Mouse (Mus musculus): Measurements from ENCODE around the gene Ephb1. TPM values are rescaled to one million over a fixed set of nuclear protein-coding genes. Genes with fewer than 3 reads are reported as not detected.

Gene Ephb1
- total and polyA plus RNA-seq, 3 experiments, result not detected

GRCm38 (mm10) chr9:102307656-102308055 is 46.8 kb downstream of the Ephb1 start:
- no peak overlapping the region for H3K4me3 ChIP-seq (replicated peaks in 1 of 3; ENCODE audit: low read depth in 2 of 3, low read length in 2 of 3, poor library complexity in 1 of 3)
- DNase-seq (ENCODE audit: extremely low read depth), result no peak
- in situ Hi-C loops (cut with MboI; ENCODE audit: low pct_ligation_motif_present, low pct_unique_long_range_greater_than_20kb, low sequenced_read_pairs) (no loop called here), dilution Hi-C loops (cut with MboI; ENCODE audit: extremely low pct_ligation_motif_present, extremely low pct_unique_long_range_greater_than_20kb, low sequenced_read_pairs) (no loop called here)
- no peaks in the 10 kb centered on the region for H3K36me3 ChIP-seq (replicated peaks in 1 of 2; ENCODE audit: control insufficient read depth in 1 of 2, insufficient read depth in 1 of 2, low read length in 1 of 2)
- H3K27me3 ChIP-seq (replicated peaks), result no peaks in the 10 kb centered on the region
- H3K9ac ChIP-seq (ENCODE audit: insufficient read depth, low read depth), result no peak overlapping the region
- no peak overlapping the region for H3K4me2 ChIP-seq (ENCODE audit: insufficient read depth, low read depth, poor library complexity, severe bottlenecking)
- no peak overlapping the region for H3K27ac ChIP-seq (ENCODE audit: insufficient read depth, low read depth)
- peaks cover 81% of the 10 kb centered on the region for H3K9me3 ChIP-seq (replicated peaks; ENCODE audit: low read length)
- no peaks in the 10 kb centered on the region for H3K4me1 ChIP-seq (ENCODE audit: control insufficient read depth in 1 of 2, insufficient read depth in 2 of 2)
- no peak for TF ChIP-seq JUND (conservative IDR thresholded peaks at IDR 0.05; ENCODE audit: low read depth, low read length)
- no peak for TF ChIP-seq MAX (IDR thresholded peaks at IDR 0.05; ENCODE audit: low read length)
- H3K79me2 ChIP-seq (replicated peaks; ENCODE audit: control insufficient read depth, extremely low read depth, insufficient read depth, poor library complexity, severe bottlenecking), result no peaks in the 10 kb centered on the region

- Histone ChIP-seq H3K36me3 (replicated peaks in 1 of 2; ENCODE audit: control insufficient read depth in 1 of 2, insufficient read depth in 1 of 2, low read length in 1 of 2) (no peaks in the 10 kb centered on the region), H3K27ac (ENCODE audit: insufficient read depth, low read depth) (no peak overlapping the region), H3K9ac (ENCODE audit: insufficient read depth, low read depth) (no peak overlapping the region), H3K4me2 (ENCODE audit: insufficient read depth, low read depth, poor library complexity, severe bottlenecking) (no peak overlapping the region), H3K4me3 (replicated peaks in 1 of 3; ENCODE audit: low read depth in 2 of 3, low read length in 2 of 3, poor library complexity in 1 of 3) (no peak overlapping the region), H3K79me2 (replicated peaks; ENCODE audit: control insufficient read depth, extremely low read depth, insufficient read depth, poor library complexity, severe bottlenecking) (no peaks in the 10 kb centered on the region), H3K4me1 (ENCODE audit: control insufficient read depth in 1 of 2, insufficient read depth in 2 of 2) (no peaks in the 10 kb centered on the region), H3K27me3 (replicated peaks) (no peaks in the 10 kb centered on the region), H3K9me3 (replicated peaks; ENCODE audit: low read length) (peaks cover 84% of the 10 kb centered on the region)
- no peak for DNase-seq (ENCODE audit: extremely low read depth)
- no peak for TF ChIP-seq CHD2 (IDR thresholded peaks at IDR 0.05; ENCODE audit: low read length)
- TF ChIP-seq JUND (conservative IDR thresholded peaks at IDR 0.05; ENCODE audit: low read depth, low read length), result no peak
- dilution Hi-C loops (cut with MboI; ENCODE audit: extremely low pct_ligation_motif_present, extremely low pct_unique_long_range_greater_than_20kb, low sequenced_read_pairs) (no loop called here), in situ Hi-C loops (cut with MboI; ENCODE audit: low pct_ligation_motif_present, low pct_unique_long_range_greater_than_20kb, low sequenced_read_pairs) (no loop called here)
These were observed 47.7 kb downstream of the Ephb1 start for GRCm38 (mm10) chr9:102306645-102307415.

- Histone ChIP-seq H3K9me3 (replicated peaks; ENCODE audit: low read length) (peaks cover 82% of the 10 kb centered on the region), H3K9ac (ENCODE audit: insufficient read depth, low read depth) (no peak overlapping the region), H3K79me2 (replicated peaks; ENCODE audit: control insufficient read depth, extremely low read depth, insufficient read depth, poor library complexity, severe bottlenecking) (no peaks in the 10 kb centered on the region), H3K27ac (ENCODE audit: insufficient read depth, low read depth) (no peak overlapping the region), H3K36me3 (replicated peaks in 1 of 2; ENCODE audit: control insufficient read depth in 1 of 2, insufficient read depth in 1 of 2, low read length in 1 of 2) (no peaks in the 10 kb centered on the region), H3K4me3 (replicated peaks in 1 of 3; ENCODE audit: low read depth in 2 of 3, low read length in 2 of 3, poor library complexity in 1 of 3) (no peak overlapping the region), H3K4me2 (ENCODE audit: insufficient read depth, low read depth, poor library complexity, severe bottlenecking) (no peak overlapping the region), H3K4me1 (ENCODE audit: control insufficient read depth in 1 of 2, insufficient read depth in 2 of 2) (no peaks in the 10 kb centered on the region), H3K27me3 (replicated peaks) (no peaks in the 10 kb centered on the region)
- no peak for DNase-seq (ENCODE audit: extremely low read depth)
- dilution Hi-C loops (cut with MboI; ENCODE audit: extremely low pct_ligation_motif_present, extremely low pct_unique_long_range_greater_than_20kb, low sequenced_read_pairs) (no loop called here), in situ Hi-C loops (cut with MboI; ENCODE audit: low pct_ligation_motif_present, low pct_unique_long_range_greater_than_20kb, low sequenced_read_pairs) (no loop called here)
- TF ChIP-seq POLR2A (IDR thresholded peaks at IDR 0.05; ENCODE audit: low read depth, low read length) (no peak), CHD1 (IDR thresholded peaks at IDR 0.05; ENCODE audit: low read depth, low read length) (no peak), ZMIZ1 (IDR thresholded peaks at IDR 0.05; ENCODE audit: low read depth, low read length) (no peak), NRF1 (IDR thresholded peaks at IDR 0.05; ENCODE audit: low read depth, low read length) (no peak), TCF12 (IDR thresholded peaks at IDR 0.05; ENCODE audit: low read depth, low read length) (no peak), MXI1 (IDR thresholded peaks at IDR 0.05; ENCODE audit: low read depth, low read length) (no peak), MAFK (IDR thresholded peaks at IDR 0.05; ENCODE audit: insufficient replicate concordance, low read length) (no peak), ETS1 (conservative IDR thresholded peaks at IDR 0.05; ENCODE audit: low read depth, low read length) (no peak)
These were observed 48.9 kb downstream of the Ephb1 start for GRCm38 (mm10) chr9:102305432-102306100.

Data from CH12.LX (cell line).